Mouse (Mus musculus) heart, adult 10 weeks (tissue): Measurements from ENCODE around the gene Hs6st3. TPM values are rescaled to one million over a fixed set of nuclear protein-coding genes. Genes with fewer than 3 reads are reported as not detected.

Source experiments
- polyA plus RNA-seq: library from polyadenylated mRNA; stranded (reverse); fragments of 350-450 nt; fragmentation: Illumina TruSeq; extraction: RNeasy Lipid Tissue Mini Kit (QIAGEN cat#74804); gene quantifications from one replicate; pipeline ENCODE4 v1.2.3, GENCODE M21; 2014; ENCODE audit warnings: low read depth, low replicate concordance

The Hs6st3 gene
- not detected for polyA plus RNA-seq

DNA sequence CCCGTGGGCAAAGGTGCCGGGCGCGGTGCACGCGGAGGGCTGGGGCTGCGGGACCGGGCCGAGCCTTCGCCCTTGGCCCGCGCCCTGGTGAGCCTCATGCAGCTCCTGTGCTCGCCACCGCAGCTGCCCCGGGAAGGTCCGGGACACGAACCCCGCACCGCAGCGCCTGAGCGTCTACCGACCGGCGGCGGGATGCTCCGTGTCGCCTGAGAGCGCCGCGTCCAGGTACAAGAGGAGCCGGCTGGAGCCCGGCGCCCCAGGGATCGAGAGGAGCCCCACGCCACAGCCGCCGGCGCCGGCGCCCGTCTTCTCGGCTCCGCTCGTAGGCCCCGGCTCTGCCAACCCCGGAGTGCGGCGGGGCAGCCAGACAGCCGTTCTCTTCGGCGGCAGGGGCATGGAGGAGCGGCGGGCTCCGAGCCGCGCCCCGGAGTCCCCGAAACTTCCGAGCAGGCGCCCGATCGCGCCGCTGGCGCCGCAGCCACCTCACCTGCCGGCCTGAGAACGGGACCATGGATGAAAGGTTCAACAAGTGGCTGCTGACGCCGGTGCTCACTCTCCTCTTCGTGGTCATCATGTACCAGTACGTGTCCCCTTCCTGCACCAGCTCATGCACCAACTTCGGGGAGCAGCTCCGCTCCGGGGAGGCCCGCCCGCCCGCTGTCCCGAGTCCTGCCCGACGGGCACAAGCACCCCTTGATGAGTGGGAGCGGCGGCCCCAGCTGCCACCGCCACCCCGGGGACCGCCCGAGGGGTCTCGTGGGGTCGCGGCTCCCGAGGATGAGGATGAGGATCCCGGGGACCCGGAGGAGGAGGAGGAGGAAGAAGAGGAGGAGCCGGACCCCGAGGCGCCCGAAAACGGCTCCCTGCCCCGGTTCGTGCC, at the start of gene Hs6st3:
TSS of gene Hs6st3 (plus strand) at position 436 of the 880 bp plus-strand sequence.

DNA sequence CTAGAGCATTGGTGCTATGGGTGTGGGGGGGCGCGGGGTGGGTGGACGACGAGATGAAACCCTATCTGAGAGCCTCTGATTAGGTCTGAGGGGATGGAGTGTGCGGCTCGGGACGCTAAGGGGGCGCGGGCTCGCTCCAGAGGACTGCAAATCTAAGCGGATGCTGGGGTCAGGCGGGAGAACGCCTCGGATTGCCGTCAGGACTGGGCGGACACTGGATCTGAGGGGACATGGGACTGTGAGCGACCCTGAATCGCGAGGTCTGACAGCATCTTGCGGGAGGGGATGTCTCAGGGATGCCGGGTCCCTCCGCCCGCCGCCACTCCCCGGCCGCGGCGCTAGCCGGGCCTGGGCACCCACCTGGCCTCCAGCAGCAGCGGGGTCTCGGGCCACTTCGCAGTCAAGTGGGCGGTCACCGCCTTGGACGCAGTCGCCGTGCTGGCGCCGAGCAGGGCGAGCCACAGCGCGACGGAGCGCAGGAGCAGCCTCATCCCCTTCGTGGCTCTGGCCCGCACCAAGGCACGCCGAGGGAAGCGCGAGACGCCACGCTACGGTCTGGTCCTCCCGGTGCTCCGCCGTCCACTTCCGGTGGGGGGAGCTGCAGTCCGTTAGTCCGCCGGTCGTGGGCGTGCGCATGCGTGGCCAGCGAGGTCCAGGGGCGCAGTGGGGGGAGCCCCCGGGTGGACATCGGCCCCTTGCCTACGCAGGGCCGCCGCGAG, 39.1 kb upstream of the Hs6st3 start, which contains the start of gene Uggt2:
TSS of gene Uggt2 (minus strand) at position 580 of the 719 bp plus-strand sequence.

Other genes with a start within 250 kb of the Hs6st3 start
- 2.1 TPM for gene Dzip1, start 212.9 kb upstream of the Hs6st3 start, polyA plus RNA-seq
- gene Dnajc3, start 200.4 kb upstream of the Hs6st3 start, polyA plus RNA-seq: 30.0 TPM
- 9.3 TPM for gene Uggt2, start 38.9 kb upstream of the Hs6st3 start, polyA plus RNA-seq